Mouse (Mus musculus) cerebellum, adult (tissue): ENCODE results near the gene Gm11733.

Experiments used
- ATAC-seq: cut with Nextera tagmentation; 2 replicates; pipeline ENCODE4 v1.9.2; 2017; ENCODE audit warnings: mild to moderate bottlenecking, moderate library complexity, mixed read lengths; ENCODE audit not compliant: insufficient number of reproducible peaks, low FRiP score, low TSS enrichment

Gm11733 gene

GRCm38 (mm10) chr11:117525606-117526349, 41.6 kb downstream of the Gm11733 start:
- no peak for ATAC-seq

GRCm38 (mm10) chr11:117532374-117532773, 48.2 kb downstream of the Gm11733 start:
- no peak for ATAC-seq

DNA sequence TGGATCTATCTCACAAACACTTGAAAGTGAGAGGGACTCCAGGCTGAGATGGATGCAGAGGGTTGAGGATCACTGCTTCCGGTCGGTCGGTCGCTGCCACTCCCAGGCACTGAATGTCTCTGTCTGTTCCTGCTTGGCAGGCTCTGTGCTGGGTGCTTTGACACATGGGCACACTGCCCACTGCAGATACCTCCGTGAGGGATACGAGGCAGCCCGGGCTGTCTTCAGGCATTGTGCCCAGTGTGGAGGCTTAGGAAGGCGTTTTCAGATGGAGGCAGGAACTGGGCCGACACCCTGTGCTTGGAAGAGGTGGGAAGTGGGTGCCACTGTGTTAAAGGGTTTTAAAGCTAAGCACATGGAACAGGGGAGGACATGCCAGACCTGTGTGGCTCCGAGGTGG, 50.7 kb downstream of the Gm11733 start:
- no peak for ATAC-seq

DNA sequence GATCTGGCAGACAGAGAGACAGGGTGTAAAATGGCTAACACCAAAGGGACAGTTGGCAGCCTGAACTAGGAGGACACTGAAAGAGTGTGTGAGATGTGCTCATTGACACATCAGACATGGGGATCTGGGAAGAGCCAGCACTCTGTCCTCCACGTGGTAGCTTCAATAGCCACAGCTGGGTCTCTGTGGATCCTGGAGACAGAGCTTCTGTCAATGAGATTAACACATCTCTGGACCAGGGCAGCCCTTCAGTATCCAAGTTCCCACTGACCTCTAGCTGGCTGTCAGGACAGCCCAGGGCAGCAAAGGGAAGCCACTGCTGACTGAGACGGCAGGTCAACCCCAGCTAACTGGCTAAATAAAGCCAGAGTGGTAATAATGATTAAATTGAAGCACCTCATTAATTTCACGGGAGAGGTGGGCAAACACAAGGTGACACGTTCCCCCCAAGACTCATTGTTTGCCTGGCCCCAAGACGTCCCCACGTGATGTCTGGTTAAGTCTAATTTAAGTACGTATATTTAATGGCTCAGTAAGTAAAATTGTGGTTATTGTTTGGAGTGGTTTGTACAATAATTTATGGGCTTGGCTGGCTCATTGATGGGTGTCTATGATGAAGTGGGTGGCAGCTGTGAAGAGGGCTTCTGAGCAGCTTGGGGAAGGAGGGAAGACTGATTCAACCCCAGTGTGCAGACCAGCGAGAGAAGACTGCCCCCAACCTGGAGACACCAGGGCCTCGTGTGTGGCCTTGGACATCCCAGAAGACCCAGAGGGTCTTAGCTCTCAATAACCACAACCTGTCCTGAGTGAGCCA, 51.5 kb downstream of the Gm11733 start:
- ATAC-seq, result no peak

- no peak for ATAC-seq
Observed at GRCm38 (mm10) chr11:117536586-117536985, 52.4 kb downstream of the Gm11733 start.
